Mouse (Mus musculus) small intestine, adult 2 months (tissue): Measurements from ENCODE around the gene Shbg.

Experiments used
- CTCF ChIP-seq: fragments of 200-500 bp; IDR thresholded peaks from 2 replicates; pipeline ENCODE4 v1.5.1; 2012; ENCODE audit warnings: low read depth, mild to moderate bottlenecking, control low read depth, inconsistent platforms, low read length, moderate library complexity, mixed read lengths; ENCODE audit not compliant: insufficient replicate concordance, insufficient read length; ENCODE audit errors: extremely low read depth
- POLR2A ChIP-seq: fragments of 200-500 bp; IDR thresholded peaks from 2 replicates; pipeline ENCODE4 v1.6.1; 2012; ENCODE audit warnings: low read depth, mild to moderate bottlenecking, control low read depth, inconsistent platforms, low read length, moderate library complexity

- TF ChIP-seq POLR2A, result no peak
- no peak for TF ChIP-seq CTCF
Observed at GRCm38 (mm10) chr11:69606832-69607231, 10.9 kb downstream of the Shbg start.
